Mouse (Mus musculus) liver, embryonic 15.5 days (tissue): ENCODE measurements around the gene Eif3m. TPM values are rescaled to one million over a fixed set of nuclear protein-coding genes. Genes with fewer than 3 reads are reported as not detected.
A peak's percentile ranks its signal among the peaks of the same experiment; 100 is the strongest.

Source experiments
- ATAC-seq: fragments of 200-750 bp; cut with Nextera tagmentation; 2 replicates; pipeline ENCODE4 v1.8.0; 2017; ENCODE audit warnings: moderate number of reproducible peaks, mild to moderate bottlenecking, moderate library complexity; ENCODE audit not compliant: insufficient read depth
- H3K27ac ChIP-seq: fragments of 300-500 bp; sonication (generic); replicated peaks from 2 replicates; pipeline ENCODE4 v1.5.1; 2015; ENCODE audit warnings: mild to moderate bottlenecking, inconsistent platforms
- H3K27me3 ChIP-seq: fragments of 300-500 bp; sonication (generic); 2 replicates; pipeline ENCODE4 v1.6.1; 2015; ENCODE audit warnings: mild to moderate bottlenecking, inconsistent platforms
- H3K36me3 ChIP-seq: fragments of 300-500 bp; sonication (generic); replicated peaks from 2 replicates; pipeline ENCODE4 v1.6.1; 2015; ENCODE audit warnings: moderate library complexity, mild to moderate bottlenecking, inconsistent platforms
- H3K4me1 ChIP-seq: fragments of 300-500 bp; sonication (generic); replicated peaks from 2 replicates; pipeline ENCODE4 v1.6.1; 2015; ENCODE audit warnings: inconsistent platforms
- H3K4me2 ChIP-seq: fragments of 300-500 bp; sonication (generic); 2 replicates; pipeline ENCODE4 v1.6.1; 2015; ENCODE audit warnings: moderate library complexity, mild to moderate bottlenecking, inconsistent platforms
- H3K4me3 ChIP-seq: fragments of 300-500 bp; sonication (generic); replicated peaks from 2 replicates; pipeline ENCODE4 v1.5.1; 2015; ENCODE audit warnings: mild to moderate bottlenecking, inconsistent platforms
- H3K9ac ChIP-seq: fragments of 300-500 bp; sonication (generic); 2 replicates; pipeline ENCODE4 v1.6.1; 2015; ENCODE audit warnings: moderate library complexity, mild to moderate bottlenecking, inconsistent platforms
- H3K9me3 ChIP-seq: fragments of 300-500 bp; sonication (generic); replicated peaks from 2 replicates; pipeline ENCODE4 v1.6.1; 2016; ENCODE audit warnings: inconsistent platforms
- WGBS: fragments of 180-500 bp; shearing (Covaris S2); methylation state at CpG from one replicate; pipeline ENCODE4 v1.1.7; 2015; ENCODE audit warnings: mixed read lengths; ENCODE audit not compliant: insufficient replicate concordance; 5-methylcytosine and 5-hydroxymethylcytosine counted together
- polyA plus RNA-seq: library from polyadenylated mRNA; unstranded; fragments of >200 nt; fragmentation: Nextera tagmentation; extraction: Ambion mirVana; gene quantifications from 2 replicates; pipeline ENCODE4 v1.2.1, GENCODE M21; 2015

Eif3m gene
- polyA plus RNA-seq = 123 and 131 TPM in 2 replicates

DNA sequence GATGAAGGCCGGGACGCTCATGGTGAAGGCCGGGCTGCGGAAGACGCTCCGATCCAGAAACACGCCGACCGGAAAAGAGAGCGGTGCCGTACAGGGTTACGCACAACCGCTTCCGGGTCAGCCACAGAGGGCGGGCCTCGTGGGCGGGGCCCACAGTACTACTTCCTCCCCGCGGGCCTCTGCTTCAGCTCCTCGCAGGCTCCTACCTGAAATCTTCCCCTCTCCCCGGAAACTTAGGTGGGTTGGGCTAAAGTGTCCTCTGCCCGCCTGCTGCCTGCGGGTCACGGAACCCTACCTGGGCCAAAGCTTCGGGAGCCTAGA lies at the start of gene Eif3m:
TSS of gene Eif3m (minus strand) at position 114 of the 321 bp plus-strand sequence.
- Histone ChIP-seq H3K9me3 (no peaks in the 10 kb centered on the region), H3K27me3 (no peaks in the 10 kb centered on the region), H3K27ac (peak within 1 kb of the TSS; percentile 77), H3K4me1 (peaks cover 39% of the 10 kb centered on the region), H3K4me3 (peak within 1 kb of the TSS; percentile 81), H3K36me3 (peaks cover 23% of the 10 kb centered on the region), H3K9ac (peak within 1 kb of the TSS; percentile 87), H3K4me2 (peak within 1 kb of the TSS; percentile 79)
- ATAC-seq = peak; percentile 98
- 0% methylated on average over 25 of the region's 25 CpGs for WGBS

DNA sequence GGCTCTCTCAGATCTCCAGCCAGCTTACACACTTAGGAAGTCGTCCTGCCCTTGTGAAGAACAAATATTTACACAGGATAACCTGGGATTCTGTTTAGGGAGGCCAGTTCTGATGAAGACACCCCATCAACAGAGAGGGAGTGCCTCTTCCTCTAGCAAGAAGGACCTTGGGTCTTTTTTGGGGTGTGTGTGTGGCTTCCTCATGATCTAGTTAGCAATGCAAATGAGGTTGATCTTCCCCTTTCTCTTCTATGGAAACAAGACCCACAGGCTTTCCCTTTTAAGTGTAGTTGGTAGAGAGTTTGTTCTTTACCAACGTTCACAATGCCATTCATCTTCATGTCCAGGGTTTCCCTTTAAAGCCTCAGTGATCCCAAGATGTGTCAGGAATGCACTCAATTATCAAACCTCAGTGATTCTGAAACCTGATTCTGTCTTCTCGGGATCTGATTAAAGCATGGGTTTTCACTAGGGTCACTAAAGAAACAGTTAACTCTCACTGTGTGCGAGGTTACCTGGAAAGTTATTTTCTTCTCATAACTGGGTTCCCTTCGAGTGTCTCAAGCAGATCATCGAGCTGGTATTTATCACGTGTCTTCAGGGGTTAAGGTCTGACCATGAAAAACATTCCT lies 46.0 kb upstream of the Eif3m start:
- H3K36me3 ChIP-seq = no peaks in the 10 kb centered on the region
- WGBS = 43% methylated on average over 7 of the region's 7 CpGs
- H3K9ac ChIP-seq = no peak overlapping the region
- no peak overlapping the region for H3K4me3 ChIP-seq
- H3K4me1 ChIP-seq = peaks cover 3% of the 10 kb centered on the region; the same call in 1 of the 2 replicates
- H3K9me3 ChIP-seq = no peaks in the 10 kb centered on the region
- H3K27me3 ChIP-seq = no peaks in the 10 kb centered on the region
- H3K27ac ChIP-seq = no peak overlapping the region
- ATAC-seq = no peak
- no peak overlapping the region for H3K4me2 ChIP-seq

DNA sequence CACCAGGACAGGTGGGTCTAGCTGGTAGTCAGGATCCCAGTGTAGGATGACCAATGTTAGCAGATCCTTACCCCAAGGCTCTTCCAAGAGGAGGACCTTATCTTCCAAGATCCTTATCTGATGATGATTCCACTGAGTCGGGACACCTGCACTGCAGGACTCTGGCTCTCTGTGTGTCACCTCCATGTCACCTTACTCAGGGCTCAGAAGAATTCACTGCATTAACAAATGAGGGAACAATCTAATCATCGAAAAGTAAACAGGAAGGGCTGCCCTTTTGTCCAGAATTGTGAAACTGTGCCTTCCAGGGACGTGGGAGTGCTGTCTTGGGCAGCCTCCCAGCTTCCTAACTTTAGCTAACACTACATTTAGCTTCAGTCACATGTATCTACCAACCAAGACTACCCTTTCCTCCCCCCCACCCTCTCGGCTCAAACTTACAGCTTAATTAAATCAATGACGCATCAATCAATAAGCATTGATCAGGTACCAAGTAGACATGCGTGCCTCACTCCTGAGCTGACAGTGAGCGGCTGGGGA lies 41.8 kb upstream of the Eif3m start:
- Histone ChIP-seq H3K9ac (no peak overlapping the region), H3K9me3 (no peaks in the 10 kb centered on the region), H3K4me2 (no peak overlapping the region), H3K4me1 (peaks cover 3% of the 10 kb centered on the region; the same call in 1 of the 2 replicates), H3K4me3 (no peak overlapping the region), H3K36me3 (no peaks in the 10 kb centered on the region), H3K27ac (no peak overlapping the region), H3K27me3 (no peaks in the 10 kb centered on the region)
- ATAC-seq = no peak; the same call in 1 of the 2 replicates
- WGBS = 46% methylated on average over 7 of the region's 7 CpGs

DNA sequence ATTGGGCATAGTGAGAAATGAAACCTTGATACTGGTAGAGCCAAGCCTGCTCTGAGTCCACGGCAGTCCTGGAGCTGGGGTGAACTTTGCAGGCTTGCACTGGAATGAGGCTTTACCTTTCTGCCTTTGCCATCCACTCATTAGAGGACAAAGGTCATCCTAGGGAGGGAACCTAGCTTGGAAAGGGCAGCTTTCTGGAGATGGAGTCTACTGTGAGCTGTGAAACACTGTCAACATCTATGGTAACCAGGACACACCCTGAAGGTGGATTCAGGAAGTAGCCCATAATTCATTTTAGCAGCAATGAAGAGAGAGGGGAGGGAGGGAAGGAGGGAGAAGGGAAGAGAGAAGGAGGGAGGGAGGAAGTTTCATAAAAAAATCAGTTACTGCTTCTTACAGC lies 38.6 kb upstream of the Eif3m start:
- no peak for ATAC-seq
- Histone ChIP-seq H3K4me3 (no peak overlapping the region), H3K27me3 (no peaks in the 10 kb centered on the region), H3K4me1 (peaks cover 3% of the 10 kb centered on the region; the same call in 1 of the 2 replicates), H3K4me2 (no peak overlapping the region), H3K9me3 (no peaks in the 10 kb centered on the region), H3K36me3 (no peaks in the 10 kb centered on the region), H3K9ac (no peak overlapping the region), H3K27ac (no peak overlapping the region)
- WGBS = 42% methylated on average over 1 of the region's 1 CpGs

DNA sequence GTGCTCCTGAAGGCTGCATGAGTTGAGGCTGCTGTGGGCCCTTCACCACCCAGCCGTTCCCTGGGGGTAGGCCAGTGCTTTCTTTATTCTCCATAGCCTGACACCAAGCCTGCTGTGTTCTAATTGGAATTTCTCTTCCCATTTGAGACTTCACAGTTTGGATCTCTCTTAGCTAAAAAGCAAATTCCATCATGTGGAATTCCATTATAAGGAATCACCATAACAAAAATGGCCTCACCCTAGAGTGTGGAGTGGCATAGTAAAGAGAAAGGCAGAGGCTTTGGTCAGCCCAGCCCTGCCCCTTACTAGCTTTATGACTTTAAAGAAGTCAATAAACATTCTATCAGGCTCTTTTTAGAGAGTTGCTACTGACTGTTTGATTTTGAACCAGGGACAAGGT lies 31.4 kb upstream of the Eif3m start:
- H3K4me1 ChIP-seq = no peaks in the 10 kb centered on the region
- no peak overlapping the region for H3K27ac ChIP-seq
- no peak for ATAC-seq
- WGBS = 55% methylated on average over 1 of the region's 1 CpGs
- H3K27me3 ChIP-seq = no peaks in the 10 kb centered on the region
- no peak overlapping the region for H3K9ac ChIP-seq
- H3K4me2 ChIP-seq = no peak overlapping the region
- no peak overlapping the region for H3K4me3 ChIP-seq
- no peaks in the 10 kb centered on the region for H3K9me3 ChIP-seq
- H3K36me3 ChIP-seq = no peaks in the 10 kb centered on the region

DNA sequence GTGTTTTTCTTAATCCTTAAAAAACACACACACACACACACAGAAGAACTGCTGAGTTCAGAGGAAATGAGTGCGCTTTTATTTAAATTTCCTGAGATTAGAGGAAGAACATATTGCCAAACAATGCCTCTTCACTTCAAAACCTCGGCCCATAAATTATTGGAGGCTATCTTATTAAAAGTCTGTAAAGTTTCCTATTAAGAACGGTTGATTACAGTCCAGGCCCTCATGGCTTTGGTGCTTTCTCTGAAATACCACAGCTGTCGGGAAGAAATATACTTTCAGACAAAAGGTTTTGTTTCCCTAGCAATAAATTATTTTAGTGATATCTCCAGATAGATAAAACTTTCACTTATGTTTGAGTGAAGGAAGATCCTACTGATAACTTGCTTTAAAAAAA lies 26.3 kb upstream of the Eif3m start:
- ATAC-seq = no peak
- WGBS = 47% methylated on average over 4 of the region's 4 CpGs

DNA sequence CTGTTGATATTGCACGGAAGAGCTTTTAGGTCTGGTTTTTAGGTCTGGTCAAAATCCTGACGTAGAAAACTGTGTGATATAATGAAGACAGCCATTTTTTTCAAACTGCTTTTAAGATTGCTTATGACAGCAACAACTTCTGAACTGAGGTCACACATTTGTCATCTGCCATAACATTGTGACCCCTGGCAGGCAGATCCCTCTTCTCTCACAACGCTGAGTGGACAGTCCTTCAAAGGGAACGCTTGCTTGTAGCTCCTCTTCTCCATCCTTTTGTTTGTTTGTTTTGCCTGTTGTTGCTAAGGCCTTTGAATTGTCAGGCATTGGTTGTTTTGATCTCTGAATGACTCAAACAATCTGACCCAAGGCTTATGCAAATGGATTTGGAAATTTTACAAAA lies 24.0 kb upstream of the Eif3m start:
- WGBS = 60% methylated on average over 4 of the region's 4 CpGs
- Histone ChIP-seq H3K4me1 (0 out of 2 replicates have a peak, but pooled peaks cover 5% of the 10 kb centered on the region), H3K4me2 (no peak overlapping the region), H3K4me3 (no peak overlapping the region), H3K9me3 (no peaks in the 10 kb centered on the region), H3K9ac (no peak overlapping the region), H3K27ac (no peak overlapping the region), H3K36me3 (no peaks in the 10 kb centered on the region), H3K27me3 (no peaks in the 10 kb centered on the region)
- ATAC-seq = no peak

More for the DNA sequence above, 26.3 kb upstream of the Eif3m start:
- 0 out of 2 replicates have a peak, but pooled peaks cover 5% of the 10 kb centered on the region for H3K4me1 ChIP-seq
- H3K4me2 ChIP-seq = no peak overlapping the region
- H3K9me3 ChIP-seq = no peaks in the 10 kb centered on the region
- H3K36me3 ChIP-seq = no peaks in the 10 kb centered on the region
- no peak overlapping the region for H3K27ac ChIP-seq
- H3K9ac ChIP-seq = no peak overlapping the region
- H3K27me3 ChIP-seq = no peaks in the 10 kb centered on the region
- H3K4me3 ChIP-seq = no peak overlapping the region

DNA sequence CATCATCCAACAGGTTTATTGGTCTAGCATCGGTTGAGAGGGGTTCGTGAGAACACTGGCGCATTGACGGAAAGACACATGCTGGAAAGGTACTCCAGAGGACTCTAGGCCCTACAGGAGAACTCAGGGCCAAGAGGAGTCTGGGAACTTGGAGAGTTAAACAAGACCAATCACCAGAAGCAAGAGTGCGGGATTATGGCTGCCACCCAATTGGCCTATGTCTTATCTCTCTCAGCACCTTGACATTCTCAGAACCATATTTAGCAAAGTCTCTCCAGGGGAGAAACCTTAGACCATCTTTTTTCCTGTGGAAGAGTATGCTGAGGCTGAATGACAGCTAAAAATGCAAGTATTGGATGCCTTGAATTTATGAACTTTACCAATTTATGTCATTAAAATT lies 22.0 kb upstream of the Eif3m start:
- Histone ChIP-seq H3K9ac (no peak overlapping the region), H3K4me3 (no peak overlapping the region), H3K4me1 (0 out of 2 replicates have a peak, but pooled peaks cover 5% of the 10 kb centered on the region), H3K36me3 (no peaks in the 10 kb centered on the region), H3K9me3 (no peaks in the 10 kb centered on the region), H3K27ac (no peak overlapping the region), H3K27me3 (no peaks in the 10 kb centered on the region), H3K4me2 (no peak overlapping the region)
- ATAC-seq = no peak
- 79% methylated on average over 5 of the region's 5 CpGs for WGBS

DNA sequence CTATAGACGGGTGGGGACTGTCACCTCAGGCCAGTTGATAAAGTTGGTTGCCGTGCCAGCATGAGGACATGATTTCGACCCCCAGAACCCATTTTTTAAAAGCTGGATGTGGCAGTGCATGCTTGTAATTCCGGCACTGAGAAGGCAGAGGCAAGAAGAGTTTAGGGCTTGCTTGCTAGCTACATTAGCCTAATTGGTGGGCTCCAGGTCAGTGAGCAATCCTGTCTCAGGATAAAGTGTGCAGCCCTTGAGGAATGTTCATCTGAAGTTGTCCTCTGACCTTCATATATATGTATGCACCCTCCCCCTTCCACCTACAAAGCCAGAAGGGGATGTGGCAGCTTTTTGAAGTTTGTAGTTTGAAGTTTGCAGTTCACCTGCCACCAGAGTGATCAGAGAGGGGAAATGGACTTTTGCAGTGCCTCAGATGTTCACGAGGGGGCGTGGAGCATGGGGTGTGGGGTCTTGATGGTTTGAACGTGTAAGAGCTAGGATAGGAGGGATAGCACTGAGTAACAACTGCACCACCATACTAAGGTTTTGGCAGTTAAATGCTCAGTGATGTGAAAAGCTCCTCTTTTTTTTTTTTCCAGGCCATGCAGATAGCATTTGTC lies 21.2 kb upstream of the Eif3m start:
- Histone ChIP-seq H3K4me2 (no peak overlapping the region), H3K27me3 (no peaks in the 10 kb centered on the region), H3K4me3 (no peak overlapping the region), H3K27ac (no peak overlapping the region), H3K36me3 (no peaks in the 10 kb centered on the region), H3K9me3 (no peaks in the 10 kb centered on the region), H3K9ac (no peak overlapping the region), H3K4me1 (0 out of 2 replicates have a peak, but pooled peaks cover 5% of the 10 kb centered on the region)
- 61% methylated on average over 7 of the region's 7 CpGs for WGBS
- ATAC-seq = no peak

DNA sequence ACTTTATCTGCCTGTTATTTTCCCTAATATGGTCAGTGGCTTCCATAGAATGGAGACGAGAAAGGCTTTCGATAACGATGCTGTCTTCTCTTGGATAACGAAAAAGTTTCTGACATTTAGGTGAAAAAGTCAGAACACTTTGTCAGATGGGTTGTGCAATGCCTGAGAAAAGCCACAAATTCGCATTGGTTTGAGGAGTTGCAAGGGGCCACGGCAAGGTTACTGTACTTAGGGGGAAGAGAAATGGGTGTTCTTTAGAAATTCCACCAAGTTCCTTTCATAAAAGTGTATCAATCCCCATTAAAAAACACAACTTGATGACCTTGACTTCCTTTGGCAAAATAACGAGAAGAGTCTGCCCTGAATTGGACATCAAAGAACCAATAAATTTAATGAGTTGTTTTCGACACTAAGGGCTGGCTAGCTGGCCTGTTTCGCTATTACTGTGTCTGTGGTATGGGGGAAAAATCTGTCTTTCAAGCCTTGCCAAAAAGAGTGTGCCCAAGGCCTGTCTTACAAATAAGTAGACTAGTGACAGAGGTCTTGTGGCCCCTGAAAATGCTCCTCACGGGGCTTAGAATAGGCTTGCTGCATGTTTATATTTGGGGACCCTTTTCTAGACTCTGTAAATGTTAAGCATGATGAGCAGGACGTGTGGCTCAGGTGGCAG lies 19.7 kb upstream of the Eif3m start:
- WGBS = 63% methylated on average over 11 of the region's 11 CpGs
- ATAC-seq = no peak

DNA sequence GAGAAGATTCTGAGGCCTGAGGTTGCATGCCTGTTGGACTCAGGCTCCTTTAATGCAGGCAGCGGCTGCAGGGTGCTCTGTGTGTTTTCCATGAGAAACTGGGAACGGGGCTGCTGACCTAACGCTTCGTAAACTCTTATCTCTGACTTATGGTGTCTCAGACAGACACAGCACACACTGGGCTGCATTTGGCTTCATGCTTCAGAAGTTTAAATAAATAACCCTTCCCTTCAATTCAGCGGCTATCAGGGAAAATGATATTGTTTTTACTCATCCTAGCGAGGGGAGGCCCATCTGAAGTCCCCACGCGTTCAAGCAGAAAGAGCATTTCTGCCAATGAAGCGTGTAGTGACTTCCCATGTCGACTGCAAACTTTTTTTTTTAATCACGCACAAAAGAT lies 19.1 kb upstream of the Eif3m start:
- H3K9ac ChIP-seq = no peak overlapping the region
- H3K4me3 ChIP-seq = no peak overlapping the region
- H3K27me3 ChIP-seq = 0 out of 2 replicates have a peak, but pooled peaks cover 11% of the 10 kb centered on the region
- H3K4me1 ChIP-seq = 0 out of 2 replicates have a peak, but pooled peaks cover 5% of the 10 kb centered on the region
- ATAC-seq = no peak
- no peaks in the 10 kb centered on the region for H3K9me3 ChIP-seq
- 65% methylated on average over 11 of the region's 11 CpGs for WGBS
- no peak overlapping the region for H3K27ac ChIP-seq
- H3K4me2 ChIP-seq = no peak overlapping the region
- H3K36me3 ChIP-seq = no peaks in the 10 kb centered on the region

More for the DNA sequence above, 19.7 kb upstream of the Eif3m start:
- 0 out of 2 replicates have a peak, but pooled peaks cover 5% of the 10 kb centered on the region for H3K4me1 ChIP-seq
- no peak overlapping the region for H3K4me2 ChIP-seq
- H3K27ac ChIP-seq = no peak overlapping the region
- H3K9ac ChIP-seq = no peak overlapping the region
- no peaks in the 10 kb centered on the region for H3K9me3 ChIP-seq
- no peak overlapping the region for H3K4me3 ChIP-seq
- H3K27me3 ChIP-seq = 0 out of 2 replicates have a peak, but pooled peaks cover 7% of the 10 kb centered on the region
- H3K36me3 ChIP-seq = no peaks in the 10 kb centered on the region
